ENCODE assay signal across 9 mouse cellular contexts in the genomic region with DNA sequence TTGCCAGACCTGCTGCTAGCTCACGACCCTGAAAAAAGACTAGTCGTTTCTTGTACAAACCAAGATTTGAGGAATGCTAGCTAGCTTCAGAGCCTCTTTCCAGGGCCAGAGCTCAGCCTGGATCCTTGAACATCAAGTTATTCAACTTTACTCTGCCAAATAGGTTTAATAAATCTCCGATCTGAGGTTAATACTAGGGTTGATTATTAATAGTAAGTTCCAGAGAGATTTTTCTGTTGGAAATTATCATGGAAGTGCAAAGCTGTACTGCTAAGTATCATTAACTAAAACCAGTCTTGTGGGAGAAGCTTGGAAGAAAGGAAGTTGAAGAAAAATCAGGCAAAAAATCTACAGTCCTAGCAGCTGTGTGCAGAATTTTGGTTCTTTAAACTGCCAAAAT. TPM values are rescaled to one million over a fixed set of nuclear protein-coding genes. Genes with fewer than 3 reads are reported as not detected.
A peak's percentile ranks its signal among the peaks of the same experiment; 100 is the strongest.
DNase-seq lines count a peak whose midpoint lies in the region; ATAC-seq and TF ChIP-seq lines count a peak whose summit lies in the region.
"Had no signal": no experiment of that assay in that cellular context is flagged by ENCODE, and none has a peak within 500 bp of the region (broad histone marks: within the 10 kb centered on the region; RNA-seq: fewer than 3 reads in every experiment).

No protein-coding gene starts in this region.

- no peak for DNase-seq in heart, adult 9 months (ENCODE audit: low spot score in 2 of 2)
- no peak for DNase-seq in ES-E14 (ENCODE audit: low read depth, low spot score)
- DNase-seq in hindbrain, embryonic 10.5 days (ENCODE audit: low spot score): no peak
- no peak for DNase-seq in liver, postnatal 0 days
- DNase-seq in left cerebral cortex, postnatal 14 days (ENCODE audit: low spot score in 2 of 2): no peak
- DNase-seq in ovary, adult 18-20 months (ENCODE audit: low spot score): no peak
- DNase-seq in left cerebral cortex, adult 9 months (ENCODE audit: low spot score in 2 of 2): no peak
- DNase-seq: thymus, adult 2 months had no signal

- TF ChIP-seq CTCF in liver, postnatal 0 days (IDR thresholded peaks at IDR 0.05; ENCODE audit: low read depth): no peak

- intact Hi-C loops in left cerebral cortex, postnatal 14 days (cut with DNase I): loop anchor here (10.0 kb wide), 1 partner anchor 961 kb away; no protein-coding TSS in a partner anchor

- H3K4me1 ChIP-seq in heart, embryonic 11.5 days (ENCODE audit: control insufficient read depth, insufficient read depth, low read length): peaks cover 7% of the 10 kb centered on the region
- peaks cover 0 to 3% of the 10 kb centered on the region in 2 experiments; a peak in 2 of 4 replicates for H3K4me1 ChIP-seq in ES-E14 (ENCODE audit: control insufficient read depth in 2 of 2, insufficient read depth in 2 of 2, low read length in 2 of 2, poor library complexity in 1 of 2)
- peaks cover 21% of the 10 kb centered on the region for H3K4me1 ChIP-seq in hindbrain, embryonic 10.5 days (replicated peaks)
- H3K4me1 ChIP-seq in liver, postnatal 0 days (ENCODE audit: insufficient read depth): peaks cover 7% of the 10 kb centered on the region

- WGBS in heart, embryonic 11.5 days (ENCODE audit: insufficient replicate concordance): 19% methylated on average over 3 of the region's 3 CpGs
- 24% methylated on average over 3 of the region's 3 CpGs for whole genome bisulfite sequencing in hindbrain, embryonic 10.5 days
- 22% methylated on average over 3 of the region's 3 CpGs for WGBS in liver, postnatal 0 days (ENCODE audit: insufficient replicate concordance)

- peak overlapping the region; percentile 99 for H3K27ac ChIP-seq in heart, embryonic 11.5 days (ENCODE audit: low read depth, low read length)
- no peak overlapping the region for H3K27ac ChIP-seq in ES-E14 (ENCODE audit: insufficient read depth, low read depth, low read length, poor library complexity, severe bottlenecking)
- H3K27ac ChIP-seq in hindbrain, embryonic 10.5 days: peak overlapping the region; percentile 99
- peak overlapping the region; percentile 98 for H3K27ac ChIP-seq in liver, postnatal 0 days (ENCODE audit: low read depth)

- H3K9ac ChIP-seq in heart, embryonic 11.5 days (ENCODE audit: low read depth, low read length): peak overlapping the region; percentile 97
- H3K9ac ChIP-seq in ES-E14 (ENCODE audit: insufficient read depth, low read depth, low read length, poor library complexity, severe bottlenecking): no peak overlapping the region
- H3K9ac ChIP-seq in liver, postnatal 0 days (replicated peaks): peak overlapping the region; percentile 87; the same call in 1 of the 2 replicates

- peak overlapping the region; percentile 90 for H3K4me3 ChIP-seq in heart, embryonic 11.5 days (ENCODE audit: low read depth, low read length)
- peak overlapping the region; percentile 77 to 90; a peak in 3 of 4 replicates for H3K4me3 ChIP-seq in ES-E14 (ENCODE audit: insufficient read depth in 1 of 2, low read depth in 1 of 2, low read length in 2 of 2, poor library complexity in 1 of 2, severe bottlenecking in 1 of 2)
- H3K4me3 ChIP-seq in hindbrain, embryonic 10.5 days: peak overlapping the region; percentile 89
- peak overlapping the region; percentile 74 for H3K4me3 ChIP-seq in liver, postnatal 0 days (ENCODE audit: low read depth, low read length)

- in situ Hi-C loops in ES-E14 (cut with MboI; ENCODE audit: low sequenced_read_pairs in 2 of 2, unreplicated experiment in 2 of 2): no loop called here

- ATAC-seq in heart, embryonic 11.5 days (replicated peaks; ENCODE audit: insufficient number of reproducible peaks, low FRiP score, low TSS enrichment): no peak
- no peak for ATAC-seq in liver, postnatal 0 days

- H3K9me3 ChIP-seq in heart, embryonic 11.5 days (replicated peaks; ENCODE audit: control insufficient read depth, low read length): no peaks in the 10 kb centered on the region
- H3K9me3 ChIP-seq in ES-E14 (ENCODE audit: control insufficient read depth, insufficient read depth, low read depth, low read length): no peaks in the 10 kb centered on the region
- H3K9me3 ChIP-seq in hindbrain, embryonic 10.5 days: no peaks in the 10 kb centered on the region
- no peaks in the 10 kb centered on the region for H3K9me3 ChIP-seq in liver, postnatal 0 days (ENCODE audit: low read length)

- no peak for TF ChIP-seq EP300 in liver, postnatal 0 days (IDR thresholded peaks at IDR 0.05; ENCODE audit: low read depth)

- no peaks in the 10 kb centered on the region for H3K36me3 ChIP-seq in heart, embryonic 11.5 days (ENCODE audit: control insufficient read depth, insufficient read depth, low read length)
- H3K36me3 ChIP-seq in ES-E14 (ENCODE audit: control insufficient read depth, insufficient read depth, low read length, poor library complexity, severe bottlenecking): no peaks in the 10 kb centered on the region; the same call in 1 of the 2 replicates
- peaks cover 6% of the 10 kb centered on the region; the same call in 1 of the 2 replicates for H3K36me3 ChIP-seq in hindbrain, embryonic 10.5 days
- H3K36me3 ChIP-seq in liver, postnatal 0 days (replicated peaks; ENCODE audit: insufficient read depth, low read length): no peaks in the 10 kb centered on the region

- peak overlapping the region; percentile 99 for H3K4me2 ChIP-seq in heart, embryonic 11.5 days
- peak overlapping the region; percentile 97 for H3K4me2 ChIP-seq in liver, postnatal 0 days (ENCODE audit: low read depth, low read length)

- no peaks in the 10 kb centered on the region for H3K27me3 ChIP-seq in heart, embryonic 11.5 days (ENCODE audit: control insufficient read depth, insufficient read depth, low read length)
- H3K27me3 ChIP-seq in hindbrain, embryonic 10.5 days (ENCODE audit: insufficient read depth, poor library complexity, severe bottlenecking): no peaks in the 10 kb centered on the region
- no peaks in the 10 kb centered on the region for H3K27me3 ChIP-seq in liver, postnatal 0 days (ENCODE audit: insufficient read depth, low read length)

TF ChIP-seq in ES-E14, 5 proteins besides CTCF, POLR2A, EP300 and RAD21:
- no peak for TF ChIP-seq CHD2 (IDR thresholded peaks at IDR 0.05; ENCODE audit: low read depth, low read length)
- TF ChIP-seq HCFC1 (IDR thresholded peaks at IDR 0.05; ENCODE audit: borderline replicate concordance, insufficient read depth, low read length): no peak
- TF ChIP-seq MAFK (IDR thresholded peaks at IDR 0.05; ENCODE audit: insufficient read depth, low read depth, low read length): no peak
- no peak for TF ChIP-seq ZC3H11A (IDR thresholded peaks at IDR 0.05; ENCODE audit: borderline replicate concordance, low read depth, low read length)
- no peak for TF ChIP-seq ZNF384 (IDR thresholded peaks at IDR 0.05; ENCODE audit: low read depth, low read length)

RNA-seq across cellular contexts. Expression of a gene that starts 1.2 kb away (rescaled TPM):
- polyA plus RNA-seq in heart, embryonic 11.5 days (2014; fragmentation: Nextera tagmentation; extraction: Ambion mirVana): 53.4 and 54.4 TPM in 2 replicates
- 10.6 and 17.3 TPM in 2 replicates for total RNA-seq in ES-E14 (2012; rRNA removed)
- 41.1 and 46.5 TPM in 2 replicates for polyA plus RNA-seq in hindbrain, embryonic 10.5 days (2016; fragmentation: Nextera tagmentation; extraction: Ambion mirVana)
- polyA plus RNA-seq in liver, postnatal 0 days (2015; fragmentation: Nextera tagmentation; extraction: Ambion mirVana): 17.4 and 19.1 TPM in 2 replicates
- 100 to 1,000 TPM; 306 to 308 TPM for total RNA-seq in left cerebral cortex, postnatal 14 days (2021)
